Mouse (Mus musculus) intestine, embryonic 14.5 days (tissue): ENCODE measurements around the gene Snu13. TPM values are rescaled to one million over a fixed set of nuclear protein-coding genes. Genes with fewer than 3 reads are reported as not detected.

Experiments
- ATAC-seq: fragments of 200-750 bp; cut with Nextera tagmentation; replicated peaks from 2 replicates; pipeline ENCODE4 v1.8.0; 2017; ENCODE audit warnings: low read depth, moderate number of reproducible peaks, moderate TSS enrichment, moderate library complexity; ENCODE audit not compliant: low FRiP score, low TSS enrichment
- DNase-seq: peaks from one replicate; pipeline ENCODE4 v3.0.0-alpha.2; 2018; ENCODE audit warnings: low spot score
- H3K27ac ChIP-seq: fragments of 300-500 bp; sonication (generic); 2 replicates; pipeline ENCODE4 v1.5.1; 2014; ENCODE audit warnings: low read depth, mild to moderate bottlenecking, control low read depth
- H3K27me3 ChIP-seq: fragments of 300-500 bp; sonication (generic); replicated peaks from 2 replicates; pipeline ENCODE4 v1.6.1; 2014; ENCODE audit warnings: low read length, control low read depth; ENCODE audit not compliant: control insufficient read depth, insufficient read depth
- H3K36me3 ChIP-seq: fragments of 300-500 bp; sonication (generic); 2 replicates; pipeline ENCODE4 v1.6.1; 2014; ENCODE audit warnings: low read length, control low read depth; ENCODE audit not compliant: control insufficient read depth, insufficient read depth
- H3K4me1 ChIP-seq: fragments of 300-500 bp; sonication (generic); replicated peaks from 2 replicates; pipeline ENCODE4 v1.6.1; 2014; ENCODE audit warnings: low read length, control low read depth, mixed read lengths; ENCODE audit not compliant: control insufficient read depth, insufficient read depth
- H3K4me2 ChIP-seq: fragments of 300-500 bp; sonication (generic); 2 replicates; pipeline ENCODE4 v1.6.1; 2014; ENCODE audit warnings: low read length
- H3K4me3 ChIP-seq: fragments of 300-500 bp; sonication (generic); 2 replicates; pipeline ENCODE4 v1.5.1; 2014; ENCODE audit warnings: low read depth, low read length, control low read depth, mixed read lengths
- H3K9ac ChIP-seq: fragments of 300-500 bp; sonication (generic); 2 replicates; pipeline ENCODE4 v1.6.1; 2014; ENCODE audit warnings: mild to moderate bottlenecking, low read length
- H3K9me3 ChIP-seq: fragments of 300-500 bp; sonication (generic); 2 replicates; pipeline ENCODE4 v1.6.1; 2016; ENCODE audit warnings: low read length, control low read depth; ENCODE audit not compliant: control insufficient read depth
- WGBS: fragments of 180-500 bp; shearing (Covaris S2); extraction: QIAGEN DNeasy Blood & Tissue Kit; methylation state at CpG from one replicate; pipeline ENCODE4 v1.1.7; 2014; 5-methylcytosine and 5-hydroxymethylcytosine counted together
- polyA plus RNA-seq: library from polyadenylated mRNA; unstranded; fragments of >200 nt; fragmentation: Nextera tagmentation; extraction: Ambion mirVana; gene quantifications from 2 replicates; pipeline ENCODE4 v1.2.1, GENCODE M21; 2014

The Snu13 gene
- polyA plus RNA-seq: 301 and 329 TPM in 2 replicates

DNA sequence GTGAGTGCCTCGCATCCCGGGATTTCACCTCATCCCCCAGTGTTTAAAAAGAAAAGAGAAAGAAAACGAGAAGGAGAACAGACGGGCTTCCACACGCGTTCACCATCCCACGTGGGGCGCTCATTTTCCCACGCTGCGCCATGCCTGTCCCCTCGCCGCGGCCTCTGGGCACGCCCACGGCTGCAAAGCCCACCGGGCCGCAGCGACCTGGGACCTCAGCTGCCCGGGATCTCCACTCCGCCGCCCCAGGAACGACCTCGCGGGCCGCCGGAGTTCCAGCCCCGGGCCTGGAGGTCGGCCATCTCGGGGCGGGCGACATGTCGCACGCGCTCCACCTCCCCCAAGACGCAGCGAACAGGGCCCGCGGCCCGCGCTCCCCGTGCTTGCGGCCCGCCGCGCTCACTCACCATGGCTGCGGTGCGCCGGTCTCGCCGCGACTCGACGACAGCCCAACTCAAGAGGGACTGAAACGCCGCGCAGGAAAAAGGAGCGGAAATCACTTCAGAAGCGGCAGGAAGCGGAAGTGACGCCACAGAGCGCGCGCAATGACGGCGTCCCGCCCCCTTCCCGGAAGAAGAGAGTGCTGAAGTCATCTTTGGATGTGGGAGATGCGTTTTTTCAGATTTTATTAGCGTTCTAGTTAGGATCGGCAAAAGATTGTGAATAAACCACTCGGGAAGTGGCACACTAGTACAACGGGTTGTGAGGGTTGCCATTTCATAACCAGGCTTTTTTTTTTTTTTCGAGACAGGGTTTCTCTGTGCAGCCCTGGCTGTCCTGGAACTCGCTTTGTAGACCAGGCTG, at the start of gene Snu13:
Gene Snu13, minus strand, starts transcription at position 519 of the 804 bp plus-strand sequence.
- ATAC-seq (peak; percentile 81), DNase-seq (peak; percentile 93)
- Histone ChIP-seq H3K27ac (peak within 1 kb of the TSS; percentile 81), H3K4me2 (peak within 1 kb of the TSS; percentile 88), H3K4me3 (peak within 1 kb of the TSS; percentile 95), H3K9me3 (no peaks in the 10 kb centered on the region), H3K4me1 (peaks cover 8% of the 10 kb centered on the region), H3K9ac (peak within 1 kb of the TSS; percentile 91), H3K36me3 (peaks cover 16% of the 10 kb centered on the region), H3K27me3 (no peaks in the 10 kb centered on the region)
- WGBS: under 1% methylated on average over 74 of the region's 74 CpGs

DNA sequence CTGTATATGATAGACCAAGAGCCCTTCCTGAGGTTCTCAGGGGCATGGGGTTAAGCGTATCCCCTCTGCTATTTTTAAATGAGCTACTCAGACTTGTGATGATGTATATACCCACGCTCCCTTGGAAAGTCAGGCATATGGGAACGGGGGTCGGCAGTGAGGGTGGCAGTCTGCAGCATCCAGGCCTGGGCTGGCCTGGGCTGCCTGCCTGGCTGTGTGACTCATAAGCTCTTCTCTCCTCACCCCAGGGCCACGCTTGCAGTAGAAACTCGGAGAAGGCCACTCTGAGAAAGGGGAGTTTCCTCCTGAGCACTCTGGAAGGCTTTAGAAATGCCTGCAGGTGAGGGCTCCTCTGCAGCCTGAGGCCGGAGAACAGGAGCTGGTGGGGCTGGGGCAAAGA, 43.7 kb upstream of the Snu13 start:
- no peak overlapping the region for H3K4me3 ChIP-seq
- no peak overlapping the region for H3K4me2 ChIP-seq
- ATAC-seq: no peak
- no peak for DNase-seq
- peaks cover 5% of the 10 kb centered on the region; the same call in 1 of the 2 replicates for H3K27me3 ChIP-seq
- no peaks in the 10 kb centered on the region for H3K9me3 ChIP-seq
- 75% methylated on average over 7 of the region's 7 CpGs for WGBS
- no peak overlapping the region for H3K27ac ChIP-seq
- H3K36me3 ChIP-seq: no peaks in the 10 kb centered on the region
- H3K4me1 ChIP-seq: no peaks in the 10 kb centered on the region
- H3K9ac ChIP-seq: no peak overlapping the region

DNA sequence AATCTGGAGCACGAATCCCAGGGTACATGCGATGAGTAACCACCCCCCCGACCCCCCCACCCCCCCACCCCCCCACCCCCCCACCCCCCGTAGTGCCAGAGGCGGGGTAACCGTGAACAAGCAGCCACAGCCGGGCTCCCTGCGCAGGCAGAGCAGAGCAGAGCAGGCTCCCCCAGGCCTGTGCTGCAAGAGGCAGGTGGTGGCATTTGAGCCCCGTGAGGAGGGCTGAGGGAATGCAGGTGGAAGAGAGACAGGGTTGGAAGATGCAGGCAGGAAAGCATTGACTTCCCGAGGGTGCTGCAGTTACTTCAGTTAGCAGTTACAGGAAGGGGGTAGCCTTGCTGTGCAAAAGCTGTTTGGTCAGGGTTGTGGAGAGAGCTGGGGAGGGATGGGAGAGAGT, 39.9 kb upstream of the Snu13 start:
- Histone ChIP-seq H3K4me2 (no peak overlapping the region), H3K4me1 (no peaks in the 10 kb centered on the region), H3K36me3 (no peaks in the 10 kb centered on the region), H3K9me3 (no peaks in the 10 kb centered on the region), H3K27me3 (peaks cover 7% of the 10 kb centered on the region; the same call in 1 of the 2 replicates), H3K27ac (no peak overlapping the region), H3K4me3 (no peak overlapping the region), H3K9ac (no peak overlapping the region)
- DNase-seq: no peak
- 17% methylated on average over 10 of the region's 10 CpGs for WGBS
- no peak for ATAC-seq

DNA sequence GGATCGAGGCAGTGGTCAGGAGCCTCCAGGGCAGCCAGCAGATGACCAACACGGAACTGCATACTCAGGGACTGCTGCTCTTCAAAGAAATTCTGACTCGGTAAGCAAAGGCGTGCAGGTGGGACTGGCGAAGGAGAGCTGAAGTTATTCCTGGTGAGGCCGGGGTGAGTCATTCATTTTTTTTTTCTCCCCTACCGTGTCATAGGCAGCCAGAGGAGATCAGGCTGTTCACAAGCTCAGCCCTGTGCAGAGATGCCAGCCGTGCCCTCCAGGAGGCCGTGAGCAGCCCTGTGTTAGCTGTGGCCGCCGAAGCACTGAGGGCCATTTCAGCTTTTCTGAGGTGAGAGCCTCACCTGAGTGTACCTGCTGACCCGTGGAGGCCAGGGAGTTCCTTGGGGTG, 38.7 kb upstream of the Snu13 start:
- no peaks in the 10 kb centered on the region for H3K9me3 ChIP-seq

DNA sequence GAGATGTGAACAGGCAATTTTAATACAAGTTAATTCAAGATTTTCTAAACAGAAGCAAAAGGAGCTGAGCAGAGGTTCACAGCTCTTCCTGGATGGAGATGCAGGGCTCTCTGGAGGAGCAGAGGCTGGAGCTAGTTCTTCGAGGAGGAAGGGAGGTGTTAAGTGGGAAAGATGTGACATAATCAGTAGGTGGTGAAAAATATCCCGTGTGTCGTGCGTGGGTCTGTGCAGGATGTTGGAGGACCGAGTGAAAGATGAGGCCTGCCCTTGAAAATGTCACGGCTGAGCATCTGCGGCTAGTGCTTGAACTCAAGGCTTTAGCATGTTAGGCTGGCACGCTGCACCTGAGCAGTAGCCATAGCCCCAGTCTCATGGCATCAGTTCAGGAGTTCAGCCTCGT, 38.2 kb upstream of the Snu13 start:
- no peak overlapping the region for H3K4me3 ChIP-seq
- H3K9me3 ChIP-seq: no peaks in the 10 kb centered on the region
- DNase-seq (no peak), ATAC-seq (no peak)
- H3K9ac ChIP-seq: no peak overlapping the region
- 81% methylated on average over 9 of the region's 9 CpGs for WGBS
- peaks cover 7% of the 10 kb centered on the region; the same call in 1 of the 2 replicates for H3K27me3 ChIP-seq
- no peaks in the 10 kb centered on the region for H3K36me3 ChIP-seq
- no peak overlapping the region for H3K4me2 ChIP-seq
- H3K27ac ChIP-seq: no peak overlapping the region
- no peaks in the 10 kb centered on the region for H3K4me1 ChIP-seq

More for the DNA sequence above, 38.7 kb upstream of the Snu13 start:
- Histone ChIP-seq H3K27ac (no peak overlapping the region), H3K4me1 (no peaks in the 10 kb centered on the region), H3K4me3 (no peak overlapping the region), H3K4me2 (no peak overlapping the region), H3K9ac (no peak overlapping the region), H3K27me3 (peaks cover 7% of the 10 kb centered on the region; the same call in 1 of the 2 replicates), H3K36me3 (no peaks in the 10 kb centered on the region)
- no peak for DNase-seq
- WGBS: 75% methylated on average over 12 of the region's 12 CpGs
- no peak for ATAC-seq

DNA sequence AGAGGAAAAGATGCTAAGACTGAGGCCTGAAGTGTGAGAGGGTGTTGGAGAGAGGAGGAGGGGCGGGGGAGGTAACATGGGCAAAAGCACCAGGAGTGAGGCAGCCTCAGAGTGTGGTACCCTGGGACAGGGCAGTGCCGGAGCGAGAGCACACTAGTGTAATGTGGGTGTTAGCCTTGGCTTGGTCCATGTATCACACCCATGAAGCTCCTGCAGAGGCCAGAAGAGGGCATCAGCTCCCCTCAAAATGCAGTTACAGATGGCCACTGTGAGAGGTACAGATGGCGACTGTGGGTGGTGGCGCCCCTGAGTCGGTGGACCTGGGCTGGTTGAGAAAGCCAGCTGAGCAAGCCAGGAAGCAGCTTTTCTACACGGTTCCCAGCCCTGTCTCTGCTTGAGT, 33.8 kb upstream of the Snu13 start:
- no peaks in the 10 kb centered on the region for H3K9me3 ChIP-seq

DNA sequence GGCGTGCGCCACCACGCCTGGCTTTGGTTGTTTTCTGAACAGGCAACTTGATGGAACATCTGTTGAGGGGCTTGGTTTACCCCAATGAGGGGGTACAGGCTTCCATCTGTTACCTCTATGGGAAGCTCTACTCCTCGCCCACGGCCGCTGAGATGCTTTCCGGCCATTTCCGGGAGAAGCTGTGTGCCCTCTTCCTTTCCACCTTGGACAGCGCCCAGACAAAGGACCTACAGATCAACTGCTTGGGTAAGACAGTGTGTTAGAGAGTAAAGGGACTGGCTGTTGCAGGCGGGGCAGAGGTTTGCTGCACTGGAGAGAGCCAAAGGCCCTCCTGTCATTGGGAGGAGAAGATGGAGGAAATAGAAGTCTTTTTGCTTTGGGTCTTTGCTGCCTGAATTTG, 32.5 kb upstream of the Snu13 start:
- Histone ChIP-seq H3K27me3 (0 out of 2 replicates have a peak, but pooled peaks cover 2% of the 10 kb centered on the region), H3K4me1 (no peaks in the 10 kb centered on the region), H3K27ac (no peak overlapping the region), H3K9me3 (no peaks in the 10 kb centered on the region), H3K4me2 (no peak overlapping the region), H3K36me3 (no peaks in the 10 kb centered on the region), H3K9ac (no peak overlapping the region), H3K4me3 (no peak overlapping the region)
- ATAC-seq: no peak
- 56% methylated on average over 10 of the region's 10 CpGs for WGBS
- peak; percentile 57 for DNase-seq

More for the DNA sequence above, 33.8 kb upstream of the Snu13 start:
- H3K4me3 ChIP-seq: no peak overlapping the region
- WGBS: 32% methylated on average over 7 of the region's 7 CpGs
- no peak overlapping the region for H3K27ac ChIP-seq
- ATAC-seq: no peak
- no peak overlapping the region for H3K4me2 ChIP-seq
- no peaks in the 10 kb centered on the region for H3K4me1 ChIP-seq
- no peaks in the 10 kb centered on the region for H3K36me3 ChIP-seq
- H3K9ac ChIP-seq: no peak overlapping the region
- DNase-seq: no peak
- 0 out of 2 replicates have a peak, but pooled peaks cover 2% of the 10 kb centered on the region for H3K27me3 ChIP-seq

DNA sequence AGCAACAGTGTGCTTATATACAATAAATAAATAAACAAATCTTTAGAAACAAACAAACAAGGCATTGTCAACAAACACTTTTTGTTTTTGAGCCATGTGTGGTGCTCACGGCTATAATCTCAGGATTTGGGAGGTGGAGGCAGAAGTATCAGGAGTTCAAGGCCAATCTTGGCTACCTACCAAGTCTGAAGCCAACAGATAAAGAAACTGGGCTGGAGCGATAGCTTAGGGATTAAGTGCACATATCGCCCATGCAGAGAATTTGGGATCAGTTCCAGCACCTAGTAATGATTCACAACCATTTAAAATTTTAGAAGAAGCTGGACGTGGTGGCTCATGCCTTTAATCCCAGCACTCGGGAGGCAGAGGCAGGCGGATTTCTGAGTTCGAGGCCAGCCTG, 26.1 kb upstream of the Snu13 start:
- no peak for ATAC-seq
- no peak overlapping the region for H3K4me2 ChIP-seq
- no peak overlapping the region for H3K4me3 ChIP-seq
- DNase-seq: no peak
- H3K27ac ChIP-seq: no peak overlapping the region
- H3K27me3 ChIP-seq: peaks cover 31% of the 10 kb centered on the region
- H3K9ac ChIP-seq: no peak overlapping the region
- no peaks in the 10 kb centered on the region for H3K4me1 ChIP-seq
- WGBS: 84% methylated on average over 7 of the region's 7 CpGs
- no peaks in the 10 kb centered on the region for H3K9me3 ChIP-seq
- H3K36me3 ChIP-seq: no peaks in the 10 kb centered on the region
